In the genomic region with DNA sequence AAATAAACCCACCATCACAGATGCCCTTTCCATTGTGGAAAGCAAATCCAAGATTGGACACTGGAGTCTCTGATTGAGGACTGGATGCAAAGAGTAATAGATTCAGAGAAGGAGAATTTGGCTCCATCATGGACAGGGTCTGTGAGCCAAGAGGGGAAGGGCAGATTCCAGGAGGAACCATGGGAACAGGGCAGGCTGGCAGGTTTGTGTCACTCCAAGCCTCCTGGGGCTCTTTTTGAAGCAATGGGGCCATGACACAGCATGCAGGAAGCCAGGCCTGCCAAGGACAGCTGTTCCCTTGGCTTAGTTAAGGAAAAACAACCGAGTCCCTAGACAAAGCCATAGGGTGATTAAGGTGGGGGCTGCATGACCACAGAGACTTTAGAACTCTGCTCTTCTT, we compare ENCODE assay signal across 8 mouse cellular contexts.
DNase-seq lines count a peak whose midpoint lies in the region; ATAC-seq lines count a peak whose summit lies in the region.
"Had no signal": no experiment of that assay in that cellular context is flagged by ENCODE, and none has a peak within 500 bp of the region (broad histone marks: within the 10 kb centered on the region; RNA-seq: fewer than 3 reads in every experiment).

No protein-coding gene starts in this region.

- peaks cover 6% of the 10 kb centered on the region; the same call in 1 of the 2 replicates for H3K4me1 ChIP-seq in hindbrain, embryonic 13.5 days (replicated peaks)
- no peaks in the 10 kb centered on the region for H3K4me1 ChIP-seq in hindbrain, embryonic 12.5 days

- ATAC-seq in hindbrain, embryonic 13.5 days (ENCODE audit: low FRiP score): peak; percentile 86
- no peak for ATAC-seq in hindbrain, embryonic 12.5 days (ENCODE audit: low FRiP score)
- ATAC-seq in CD4-positive, CD25-positive, alpha-beta regulatory T cell, adult 4 months: no peak
- ATAC-seq: intestine, postnatal 0 days had no signal

- intact Hi-C loops in heart, postnatal 14 days (cut with DNase I): no loop called here

- H3K27me3 ChIP-seq in hindbrain, embryonic 13.5 days: 0 out of 2 replicates have a peak, but pooled peaks cover 4% of the 10 kb centered on the region
- H3K27me3 ChIP-seq in hindbrain, embryonic 12.5 days: no peaks in the 10 kb centered on the region

- no peak overlapping the region for H3K27ac ChIP-seq in hindbrain, embryonic 13.5 days
- no peak overlapping the region for H3K27ac ChIP-seq in hindbrain, embryonic 12.5 days

- WGBS in hindbrain, embryonic 13.5 days: 4% methylated on average over 1 of the region's 1 CpGs
- WGBS in hindbrain, embryonic 12.5 days: 26% methylated on average over 1 of the region's 1 CpGs

- H3K36me3 ChIP-seq in hindbrain, embryonic 13.5 days: no peaks in the 10 kb centered on the region
- no peaks in the 10 kb centered on the region for H3K36me3 ChIP-seq in hindbrain, embryonic 12.5 days

- no peaks in the 10 kb centered on the region for H3K9me3 ChIP-seq in hindbrain, embryonic 13.5 days
- no peaks in the 10 kb centered on the region for H3K9me3 ChIP-seq in hindbrain, embryonic 12.5 days (replicated peaks)

- peak; percentile 73 for DNase-seq in Muller cell, postnatal 12 days (ENCODE audit: inconsistent ontology term)
- peak; percentile 99 for DNase-seq in brain, adult 2 months (ENCODE audit: low read depth, low spot score)
- peak; percentile 18 to 35 for DNase-seq in heart, postnatal 14 days
- no peak for DNase-seq in thymus, postnatal 36 days

- no peak overlapping the region for H3K4me3 ChIP-seq in hindbrain, embryonic 13.5 days
- no peak overlapping the region for H3K4me3 ChIP-seq in hindbrain, embryonic 12.5 days

- no peak overlapping the region for H3K9ac ChIP-seq in hindbrain, embryonic 13.5 days
- H3K9ac ChIP-seq in hindbrain, embryonic 12.5 days: no peak overlapping the region

- H3K4me2 ChIP-seq in hindbrain, embryonic 13.5 days: no peak overlapping the region
- no peak overlapping the region for H3K4me2 ChIP-seq in hindbrain, embryonic 12.5 days (replicated peaks)

Comparison
In these comparisons a context has a peak if more than half of its experiments do, and no peak if none do; other contexts are left out.
1. DNase-seq: peak in Muller cell, postnatal 12 days (single experiment), brain, adult 2 months (single experiment) and heart, postnatal 14 days (2 of 2); none in thymus, postnatal 36 days (0 of 2).